Mouse (Mus musculus) liver, embryonic 11.5 days (tissue): Measurements from ENCODE around the gene Hhipl1. TPM values are rescaled to one million over a fixed set of nuclear protein-coding genes. Genes with fewer than 3 reads are reported as not detected.

Source experiments
- ATAC-seq: fragments of 200-750 bp; cut with Nextera tagmentation; replicated peaks from 2 replicates; pipeline ENCODE4 v1.8.0; 2017; ENCODE audit warnings: moderate number of reproducible peaks, mild to moderate bottlenecking, moderate TSS enrichment, moderate library complexity; ENCODE audit not compliant: low FRiP score
- DNase-seq: peaks from one replicate; pipeline ENCODE4 v3.0.0-alpha.2; 2017; ENCODE audit warnings: low spot score
- H3K27ac ChIP-seq: fragments of 300-500 bp; sonication (generic); 2 replicates; pipeline ENCODE4 v1.5.1; 2014; ENCODE audit warnings: mild to moderate bottlenecking, low read depth, low read length, control low read depth
- H3K27me3 ChIP-seq: fragments of 300-500 bp; sonication (generic); replicated peaks from 2 replicates; pipeline ENCODE4 v1.6.1; 2014; ENCODE audit warnings: low read length, mixed read lengths; ENCODE audit not compliant: control insufficient read depth, insufficient read depth
- H3K36me3 ChIP-seq: fragments of 300-500 bp; sonication (generic); 2 replicates; pipeline ENCODE4 v1.6.1; 2014; ENCODE audit warnings: mild to moderate bottlenecking, low read length, moderate library complexity, mixed read lengths; ENCODE audit not compliant: control insufficient read depth, insufficient read depth
- H3K4me1 ChIP-seq: fragments of 300-500 bp; sonication (generic); replicated peaks from 2 replicates; pipeline ENCODE4 v1.6.1; 2014; ENCODE audit warnings: low read length, mixed read lengths; ENCODE audit not compliant: control insufficient read depth, insufficient read depth
- H3K4me2 ChIP-seq: fragments of 300-500 bp; sonication (generic); 2 replicates; pipeline ENCODE4 v1.6.1; 2014; ENCODE audit warnings: mild to moderate bottlenecking, control low read depth, moderate library complexity
- H3K4me3 ChIP-seq: fragments of 300-500 bp; sonication (generic); 2 replicates; pipeline ENCODE4 v1.5.1; 2014; ENCODE audit warnings: low read depth, low read length, control low read depth
- H3K9ac ChIP-seq: fragments of 300-500 bp; sonication (generic); 2 replicates; pipeline ENCODE4 v1.6.1; 2014; ENCODE audit warnings: low read depth, low read length, control low read depth
- H3K9me3 ChIP-seq: fragments of 300-500 bp; sonication (generic); 2 replicates; pipeline ENCODE4 v1.6.1; 2016; ENCODE audit warnings: low read length, inconsistent platforms, mixed read lengths; ENCODE audit not compliant: control insufficient read depth
- WGBS: fragments of 180-500 bp; shearing (Covaris S2); extraction: QIAGEN DNeasy Blood & Tissue Kit; methylation state at CpG from one replicate; pipeline ENCODE4 v1.1.7; 2014; 5-methylcytosine and 5-hydroxymethylcytosine counted together
- polyA plus RNA-seq: library from polyadenylated mRNA; unstranded; fragments of >200 nt; fragmentation: Nextera tagmentation; extraction: Ambion mirVana; gene quantifications from 2 replicates; pipeline ENCODE4 v1.2.1, GENCODE M21; 2014

The Hhipl1 gene
- polyA plus RNA-seq, 1 experiment from 2014 or later = not detected

DNA sequence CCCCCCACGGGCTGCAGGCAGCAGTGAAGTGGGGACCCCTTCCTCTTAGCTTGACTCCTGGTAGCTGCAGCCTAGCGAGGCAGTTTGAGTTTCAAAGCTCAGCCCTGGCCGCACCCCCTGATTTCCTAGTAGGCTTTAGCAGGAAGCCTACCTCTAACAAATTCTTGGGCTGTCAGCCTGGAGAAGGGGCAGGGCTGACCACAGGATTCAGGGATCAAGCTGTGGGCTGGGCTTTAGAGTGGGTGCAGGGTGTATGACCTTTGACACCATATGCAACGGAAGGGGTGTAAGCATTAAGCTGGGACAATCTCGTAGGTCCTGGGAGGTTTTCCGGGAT lies 65.3 kb downstream of the Hhipl1 start:
- H3K27me3 ChIP-seq = no peaks in the 10 kb centered on the region
- WGBS = 64% methylated on average over 6 of the region's 6 CpGs
- H3K36me3 ChIP-seq = no peaks in the 10 kb centered on the region
- no peak overlapping the region for H3K27ac ChIP-seq
- H3K9ac ChIP-seq = no peak overlapping the region
- no peak overlapping the region for H3K4me3 ChIP-seq
- H3K9me3 ChIP-seq = no peaks in the 10 kb centered on the region
- no peak for DNase-seq
- peaks cover 8% of the 10 kb centered on the region for H3K4me1 ChIP-seq
- no peak overlapping the region for H3K4me2 ChIP-seq
- no peak for ATAC-seq

DNA sequence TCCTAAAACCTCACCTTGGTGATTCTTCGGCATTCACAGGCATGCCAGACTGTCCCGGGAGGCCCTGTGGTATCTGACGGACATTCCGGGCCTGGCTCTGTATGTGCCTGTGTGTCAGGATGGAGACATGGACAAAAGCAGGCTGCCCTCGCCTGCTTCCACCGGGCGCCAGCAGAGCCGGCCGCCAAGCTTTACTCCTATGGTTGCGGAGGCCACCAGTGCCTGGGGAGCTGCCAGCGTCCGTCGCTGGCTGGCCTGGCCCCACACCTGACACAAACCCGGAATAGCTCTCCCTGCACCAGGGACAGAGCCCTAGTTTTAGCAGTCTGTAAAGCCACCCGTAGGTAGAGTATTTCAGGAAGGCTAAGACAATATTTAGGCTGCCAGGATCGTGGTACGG lies 66.2 kb downstream of the Hhipl1 start:
- 81% methylated on average over 17 of the region's 17 CpGs for WGBS
- no peak overlapping the region for H3K4me3 ChIP-seq

DNA sequence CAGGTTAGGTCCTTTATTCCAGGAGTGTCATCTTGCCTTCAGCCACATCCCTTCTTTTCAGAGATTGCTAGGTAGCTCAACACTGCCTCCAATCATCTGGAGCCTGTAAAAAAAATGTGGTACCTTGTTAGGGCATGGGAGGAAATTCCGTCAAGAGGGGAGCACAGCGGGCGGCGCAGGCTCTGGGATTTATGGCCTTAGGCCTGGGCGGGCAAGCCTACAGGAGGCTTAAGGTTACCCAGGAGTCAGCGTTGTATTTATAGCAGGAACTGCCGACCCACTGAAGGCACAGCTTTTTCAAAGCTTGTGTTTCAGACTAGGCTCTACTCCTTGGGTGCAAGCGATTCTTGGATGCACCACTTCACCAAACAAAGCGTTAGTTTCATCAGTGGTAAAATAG lies 67.5 kb downstream of the Hhipl1 start:
- ATAC-seq (no peak), DNase-seq (no peak)
- Histone ChIP-seq H3K27me3 (no peaks in the 10 kb centered on the region), H3K9ac (no peak overlapping the region), H3K4me3 (no peak overlapping the region), H3K9me3 (no peaks in the 10 kb centered on the region), H3K4me1 (peaks cover 8% of the 10 kb centered on the region), H3K36me3 (no peaks in the 10 kb centered on the region), H3K27ac (no peak overlapping the region), H3K4me2 (no peak overlapping the region)
- 80% methylated on average over 9 of the region's 9 CpGs for WGBS

More for the DNA sequence above, 66.2 kb downstream of the Hhipl1 start:
- Histone ChIP-seq H3K4me1 (peaks cover 8% of the 10 kb centered on the region), H3K36me3 (no peaks in the 10 kb centered on the region), H3K4me2 (no peak overlapping the region), H3K9me3 (no peaks in the 10 kb centered on the region), H3K27ac (no peak overlapping the region), H3K27me3 (no peaks in the 10 kb centered on the region), H3K9ac (no peak overlapping the region)
- no peak for ATAC-seq
- DNase-seq = no peak

DNA sequence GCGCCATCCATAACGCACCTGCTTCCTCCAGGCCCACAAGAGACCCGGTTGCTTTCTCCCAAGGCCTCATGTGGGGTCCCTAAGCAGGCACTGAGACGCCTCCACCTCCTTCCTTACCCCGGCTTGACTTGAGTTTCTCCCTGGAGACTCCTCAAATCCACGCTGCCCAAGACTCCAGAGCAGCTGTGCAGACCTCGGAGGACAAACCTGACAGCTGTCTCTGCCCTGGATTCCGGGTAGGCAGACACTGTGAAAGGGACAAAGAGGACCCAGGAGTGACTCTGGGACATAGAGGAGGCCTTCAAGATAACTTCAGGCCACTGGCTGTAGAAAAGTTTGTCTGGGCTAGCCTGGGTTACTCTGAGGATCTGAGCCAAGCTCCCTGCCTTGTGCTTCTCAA lies 68.6 kb downstream of the Hhipl1 start:
- H3K27ac ChIP-seq = no peak overlapping the region
- H3K9me3 ChIP-seq = no peaks in the 10 kb centered on the region
- WGBS = 81% methylated on average over 8 of the region's 8 CpGs
- no peak overlapping the region for H3K4me2 ChIP-seq
- H3K4me1 ChIP-seq = peaks cover 8% of the 10 kb centered on the region
- H3K4me3 ChIP-seq = no peak overlapping the region
- no peaks in the 10 kb centered on the region for H3K36me3 ChIP-seq
- no peaks in the 10 kb centered on the region for H3K27me3 ChIP-seq
- H3K9ac ChIP-seq = no peak overlapping the region
- DNase-seq = no peak
- no peak for ATAC-seq

DNA sequence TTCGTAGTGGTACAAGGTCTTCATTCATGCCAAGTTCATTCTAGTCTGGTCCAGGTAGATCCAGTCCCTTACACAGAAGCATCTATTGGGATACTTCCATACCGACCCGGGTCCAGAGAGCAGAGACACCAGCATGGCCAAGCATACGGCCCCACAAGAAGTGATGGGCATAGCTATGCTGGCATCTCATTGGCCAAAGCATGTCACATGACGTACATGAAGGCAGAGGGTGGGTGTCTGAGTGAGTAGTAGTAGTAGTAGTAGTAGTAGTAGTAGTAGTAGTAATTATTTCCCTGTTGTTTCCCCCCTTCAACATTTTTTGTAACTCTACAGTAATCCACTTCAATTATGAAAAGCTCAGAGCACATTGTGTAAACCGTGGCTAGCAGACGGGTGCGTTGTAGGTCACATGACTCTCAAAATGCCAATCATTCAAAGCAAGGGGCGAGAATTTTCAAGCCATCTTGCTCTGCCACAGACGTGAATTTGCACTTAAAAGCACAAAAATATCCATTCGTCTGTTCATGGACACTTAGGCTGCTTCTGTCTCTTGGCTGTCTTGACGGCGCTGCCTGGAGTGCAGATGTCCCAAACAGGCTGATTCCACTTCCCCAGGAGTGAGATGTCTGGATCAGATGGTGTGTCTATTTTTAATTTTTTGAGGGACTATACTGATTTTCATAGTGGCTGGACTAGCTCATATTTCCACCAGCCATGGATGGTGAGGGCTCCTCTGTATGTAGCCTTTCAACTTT lies 72.5 kb downstream of the Hhipl1 start:
- no peak for DNase-seq
- H3K9me3 ChIP-seq = no peaks in the 10 kb centered on the region
- WGBS = 81% methylated on average over 13 of the region's 13 CpGs
- no peak overlapping the region for H3K4me3 ChIP-seq
- no peaks in the 10 kb centered on the region; the same call in 1 of the 2 replicates for H3K27me3 ChIP-seq
- no peak overlapping the region for H3K4me2 ChIP-seq
- no peak overlapping the region for H3K27ac ChIP-seq
- H3K36me3 ChIP-seq = no peaks in the 10 kb centered on the region
- no peaks in the 10 kb centered on the region for H3K4me1 ChIP-seq
- H3K9ac ChIP-seq = no peak overlapping the region
- no peak for ATAC-seq

Other genes starting within 250 kb of the Hhipl1 start
- 73.3 and 77.0 TPM in 2 replicates for gene Setd3, start 127.0 kb upstream of the Hhipl1 start, polyA plus RNA-seq
- gene Ccnk, start 126.7 kb upstream of the Hhipl1 start, polyA plus RNA-seq = 4.3 and 5.2 TPM in 2 replicates
- gene Ccdc85c, start 30.8 kb upstream of the Hhipl1 start, polyA plus RNA-seq = 5.9 and 7.4 TPM in 2 replicates
- gene Cyp46a1, start 28.1 kb downstream of the Hhipl1 start, polyA plus RNA-seq = 1.0 and 2.2 TPM in 2 replicates
- gene Eml1, start 64.7 kb downstream of the Hhipl1 start, polyA plus RNA-seq = 14.8 and 18.3 TPM in 2 replicates
- 27.3 and 29.7 TPM in 2 replicates for gene Evl, start 248.4 kb downstream of the Hhipl1 start, polyA plus RNA-seq